Mouse (Mus musculus) embryonic fibroblast, embryonic 13.5 days (primary cell): Measurements from ENCODE around the gene Lasp1.

ENCODE experiments used
- CTCF ChIP-seq: IDR thresholded peaks from 2 replicates; pipeline ENCODE4 v1.5.1; 2011; ENCODE audit warnings: mild to moderate bottlenecking, control low read depth, low read length, moderate library complexity, borderline replicate concordance; ENCODE audit not compliant: insufficient read depth
- POLR2A ChIP-seq: IDR thresholded peaks from 2 replicates; pipeline ENCODE4 v1.6.1; 2011; ENCODE audit warnings: low read depth, mild to moderate bottlenecking, control low read depth, low read length, moderate library complexity

- TF ChIP-seq POLR2A (no peak), CTCF (no peak)
Measured at GRCm38 (mm10) chr11:97837641-97838149, 38.9 kb downstream of the Lasp1 start.
